Mouse (Mus musculus): ENCODE results near the gene Spdl1.

The Spdl1 gene

GRCm38 (mm10) chr11:34833318-34834086 lies at the start of gene Spdl1:
Gene Spdl1 (minus strand): TSS chr11:34833641.
- peak; percentile 96 to 97 for DNase-seq

- peak; percentile 52 to 64 for DNase-seq
Measured at GRCm38 (mm10) chr11:34881528-34881927, 48.1 kb upstream of the Spdl1 start.

- no peak for DNase-seq
Measured at GRCm38 (mm10) chr11:34879678-34880077, 46.2 kb upstream of the Spdl1 start.

GRCm38 (mm10) chr11:34873861-34874260 lies 40.4 kb upstream of the Spdl1 start:
- DNase-seq: no peak

GRCm38 (mm10) chr11:34872432-34872831 lies 39.0 kb upstream of the Spdl1 start:
- no peak for DNase-seq

GRCm38 (mm10) chr11:34871991-34872390 lies 38.5 kb upstream of the Spdl1 start:
- DNase-seq: no peak

- DNase-seq: no peak
Measured at GRCm38 (mm10) chr11:34871456-34871855, 38.0 kb upstream of the Spdl1 start.

- DNase-seq: peak in 1 of 2 experiments; percentile 12
Measured at GRCm38 (mm10) chr11:34868626-34869025, 35.2 kb upstream of the Spdl1 start.

- no peak for DNase-seq
Measured at GRCm38 (mm10) chr11:34865741-34866270, 32.4 kb upstream of the Spdl1 start.

GRCm38 (mm10) chr11:34865181-34865580 lies 31.7 kb upstream of the Spdl1 start:
- no peak for DNase-seq

GRCm38 (mm10) chr11:34856652-34857051 lies 23.2 kb upstream of the Spdl1 start:
- no peak for DNase-seq

- DNase-seq: no peak
Measured at GRCm38 (mm10) chr11:34846268-34846652, 12.8 kb upstream of the Spdl1 start.

GRCm38 (mm10) chr11:34845567-34846267 lies 12.3 kb upstream of the Spdl1 start:
- no peak for DNase-seq

- peak; percentile 35 to 50 for DNase-seq
Measured at GRCm38 (mm10) chr11:34843517-34843916, 10.1 kb upstream of the Spdl1 start.

GRCm38 (mm10) chr11:34840283-34840682 lies 6.8 kb upstream of the Spdl1 start:
- no peak for DNase-seq

GRCm38 (mm10) chr11:34839051-34839450 lies 5.6 kb upstream of the Spdl1 start:
- DNase-seq: no peak

- DNase-seq: no peak
Measured at GRCm38 (mm10) chr11:34836272-34836671, 2.8 kb upstream of the Spdl1 start.

- DNase-seq: no peak
Measured at GRCm38 (mm10) chr11:34832678-34833077, 763 bp downstream of the Spdl1 start.

GRCm38 (mm10) chr11:34827803-34828202 lies 5.6 kb downstream of the Spdl1 start:
- DNase-seq: no peak

- no peak for DNase-seq
Measured at GRCm38 (mm10) chr11:34826940-34827339, 6.5 kb downstream of the Spdl1 start.

GRCm38 (mm10) chr11:34824791-34825190 lies 8.7 kb downstream of the Spdl1 start:
- DNase-seq: no peak

GRCm38 (mm10) chr11:34814767-34815166 lies 18.7 kb downstream of the Spdl1 start:
- DNase-seq: peak; percentile 32 to 41

GRCm38 (mm10) chr11:34814319-34814718 lies 19.1 kb downstream of the Spdl1 start:
- DNase-seq: no peak

GRCm38 (mm10) chr11:34805026-34805425 lies 28.4 kb downstream of the Spdl1 start:
- peak; percentile 27 to 50 for DNase-seq

All from cerebellum, postnatal 14 days (tissue).